27 mouse cellular contexts compared by ENCODE assay signal in the genomic region with DNA sequence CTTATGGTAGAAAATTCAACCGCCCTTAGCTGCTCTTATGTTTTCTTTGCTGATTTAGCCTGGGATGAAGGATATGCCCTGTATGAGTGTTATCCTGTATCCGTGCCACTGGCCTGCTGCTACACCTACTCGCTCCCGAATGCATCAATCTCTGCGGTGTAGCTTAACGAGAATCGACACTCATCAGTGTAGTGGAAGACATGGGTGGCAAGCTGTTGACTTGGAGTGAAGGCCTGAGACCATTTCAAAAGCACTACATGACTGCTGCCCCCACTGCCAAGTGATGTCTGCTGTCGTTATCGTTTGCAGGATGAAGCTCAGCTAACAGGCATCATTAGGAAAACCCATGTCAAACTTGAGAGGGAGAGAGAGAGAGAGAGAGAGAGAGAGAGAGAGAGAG.
DNase-seq lines count a peak whose midpoint lies in the region; ATAC-seq and TF ChIP-seq lines count a peak whose summit lies in the region.
"Had no signal": no experiment of that assay in that cellular context is flagged by ENCODE, and none has a peak within 500 bp of the region (broad histone marks: within the 10 kb centered on the region; RNA-seq: fewer than 3 reads in every experiment).

No protein-coding gene starts in this region.

- DNase-seq in cerebellum, postnatal 10 days: peak; percentile 58 to 60
- no peak for DNase-seq in cerebellum, adult 2 months
- DNase-seq in hindbrain, postnatal 0 days (ENCODE audit: low spot score): peak; percentile 12
- DNase-seq in brain, embryonic 14.5 days (ENCODE audit: low read depth): peak; percentile 35
- DNase-seq in adrenal gland, postnatal 14 days: no peak
- DNase-seq: adrenal gland, adult 8-10 months; adrenal gland, postnatal 36 days; cerebellum, adult 11 months; cerebellum, adult 8-10 months; cerebellum, postnatal 36 days; embryo, embryonic 11 days; gastrocnemius, postnatal 25 days; heart, adult 2 months had no signal

- H3K9me3 ChIP-seq in hindbrain, postnatal 0 days (ENCODE audit: low read length): no peaks in the 10 kb centered on the region
- no peaks in the 10 kb centered on the region for H3K9me3 ChIP-seq in hindbrain, embryonic 16.5 days (ENCODE audit: control insufficient read depth, low read length)
- H3K9me3 ChIP-seq in megakaryocyte, embryonic 14.5 days: peaks cover 5% of the 10 kb centered on the region; the same call in 1 of the 2 replicates
- H3K9me3 ChIP-seq: embryonic facial prominence, embryonic 10.5 days; embryonic facial prominence, embryonic 13.5 days; forebrain, embryonic 12.5 days; forebrain, embryonic 15.5 days; heart, embryonic 10.5 days; heart, embryonic 13.5 days; hindbrain, embryonic 12.5 days; hindbrain, embryonic 15.5 days had no signal

- WGBS in cerebellum, adult 2 months: 20% methylated on average over 9 of the region's 9 CpGs
- WGBS in hindbrain, postnatal 0 days: 76% methylated on average over 9 of the region's 9 CpGs
- 78% methylated on average over 9 of the region's 9 CpGs for WGBS in hindbrain, embryonic 16.5 days

- no peak overlapping the region for H3K27ac ChIP-seq in cerebellum, adult 2 months (ENCODE audit: insufficient read depth, low read length)
- no peak overlapping the region for H3K27ac ChIP-seq in hindbrain, postnatal 0 days
- no peak overlapping the region for H3K27ac ChIP-seq in hindbrain, embryonic 16.5 days (ENCODE audit: low read depth, low read length)
- H3K27ac ChIP-seq: embryonic facial prominence, embryonic 10.5 days; embryonic facial prominence, embryonic 13.5 days; forebrain, embryonic 12.5 days; forebrain, embryonic 15.5 days; heart, adult 2 months; heart, embryonic 10.5 days; heart, embryonic 13.5 days; hindbrain, embryonic 12.5 days; hindbrain, embryonic 15.5 days had no signal

- H3K4me3 ChIP-seq in cerebellum, adult 2 months (replicated peaks; ENCODE audit: insufficient read depth, low read depth, low read length): no peak overlapping the region
- no peak overlapping the region for H3K4me3 ChIP-seq in hindbrain, postnatal 0 days (ENCODE audit: low read length)
- H3K4me3 ChIP-seq in hindbrain, embryonic 16.5 days (ENCODE audit: low read length): no peak overlapping the region
- H3K4me3 ChIP-seq in megakaryocyte, embryonic 14.5 days (replicated peaks): peak overlapping the region; percentile 42
- H3K4me3 ChIP-seq: embryonic facial prominence, embryonic 10.5 days; embryonic facial prominence, embryonic 13.5 days; erythroblast, embryonic 14.5 days; forebrain, embryonic 12.5 days; forebrain, embryonic 15.5 days; heart, adult 2 months; heart, embryonic 10.5 days; heart, embryonic 13.5 days; hindbrain, embryonic 12.5 days; hindbrain, embryonic 15.5 days had no signal

- no peaks in the 10 kb centered on the region for H3K4me1 ChIP-seq in cerebellum, adult 2 months (ENCODE audit: control insufficient read depth, insufficient read depth, low read length)
- no peaks in the 10 kb centered on the region for H3K4me1 ChIP-seq in hindbrain, postnatal 0 days (ENCODE audit: insufficient read depth, low read length)
- H3K4me1 ChIP-seq in hindbrain, embryonic 16.5 days (ENCODE audit: control insufficient read depth, insufficient read depth, low read depth, low read length): no peaks in the 10 kb centered on the region
- H3K4me1 ChIP-seq in megakaryocyte, embryonic 14.5 days: no peaks in the 10 kb centered on the region
- H3K4me1 ChIP-seq: embryonic facial prominence, embryonic 13.5 days; heart, embryonic 13.5 days; hindbrain, embryonic 15.5 days had no signal

- no peak overlapping the region for H3K9ac ChIP-seq in hindbrain, postnatal 0 days (replicated peaks; ENCODE audit: low read length)
- H3K9ac ChIP-seq in hindbrain, embryonic 16.5 days (ENCODE audit: low read depth, low read length): no peak overlapping the region
- H3K9ac ChIP-seq: embryonic facial prominence, embryonic 13.5 days; forebrain, embryonic 12.5 days; forebrain, embryonic 15.5 days; heart, embryonic 13.5 days; hindbrain, embryonic 12.5 days; hindbrain, embryonic 15.5 days had no signal

- no peaks in the 10 kb centered on the region for H3K36me3 ChIP-seq in hindbrain, postnatal 0 days (ENCODE audit: insufficient read depth, low read length)
- H3K36me3 ChIP-seq in hindbrain, embryonic 16.5 days (ENCODE audit: control insufficient read depth, insufficient read depth, low read length): no peaks in the 10 kb centered on the region
- no peaks in the 10 kb centered on the region for H3K36me3 ChIP-seq in megakaryocyte, embryonic 14.5 days (replicated peaks; ENCODE audit: low read length)
- H3K36me3 ChIP-seq: embryonic facial prominence, embryonic 10.5 days; embryonic facial prominence, embryonic 13.5 days; forebrain, embryonic 12.5 days; forebrain, embryonic 15.5 days; heart, embryonic 10.5 days; heart, embryonic 13.5 days; hindbrain, embryonic 12.5 days; hindbrain, embryonic 15.5 days had no signal

- TF ChIP-seq POLR2A in cerebellum, adult 2 months (IDR thresholded peaks at IDR 0.05; ENCODE audit: borderline replicate concordance, insufficient read depth, low read length): no peak
- TF ChIP-seq POLR2A in brain, embryonic 14.5 days (IDR thresholded peaks at IDR 0.05; ENCODE audit: borderline replicate concordance, extremely low read depth, insufficient read depth, insufficient read length, poor library complexity, severe bottlenecking): no peak

- ATAC-seq in hindbrain, postnatal 0 days: no peak
- no peak for ATAC-seq in hindbrain, embryonic 16.5 days
- no peak for ATAC-seq in megakaryocyte, adult 5-6 weeks (ENCODE audit: poor library complexity, severe bottlenecking)
- ATAC-seq: activated CD4-positive, CD25-positive, alpha-beta regulatory T cell, adult 4 months; forebrain, embryonic 15.5 days; inflammation-experienced regulatory T-cells, adult 6 months had no signal

- H3K27me3 ChIP-seq in cerebellum, adult 2 months (ENCODE audit: control insufficient read depth, insufficient read depth, low read length): no peaks in the 10 kb centered on the region
- H3K27me3 ChIP-seq in hindbrain, postnatal 0 days (ENCODE audit: insufficient read depth, low read length): no peaks in the 10 kb centered on the region
- H3K27me3 ChIP-seq in hindbrain, embryonic 16.5 days (replicated peaks; ENCODE audit: control insufficient read depth, insufficient read depth, low read length): no peaks in the 10 kb centered on the region
- H3K27me3 ChIP-seq in megakaryocyte, embryonic 14.5 days (replicated peaks): no peaks in the 10 kb centered on the region
- H3K27me3 ChIP-seq: embryonic facial prominence, embryonic 13.5 days; forebrain, embryonic 12.5 days; forebrain, embryonic 15.5 days; heart, embryonic 13.5 days; hindbrain, embryonic 12.5 days; hindbrain, embryonic 15.5 days had no signal

- TF ChIP-seq CTCF in cerebellum, adult 2 months (IDR thresholded peaks at IDR 0.05; ENCODE audit: borderline replicate concordance, insufficient read depth, low read depth, low read length): no peak
- TF ChIP-seq CTCF in hindbrain, postnatal 0 days (IDR thresholded peaks at IDR 0.05; ENCODE audit: low read depth): no peak
- no peak for TF ChIP-seq CTCF in brain, embryonic 14.5 days (IDR thresholded peaks at IDR 0.05; ENCODE audit: borderline replicate concordance, extremely low read depth, insufficient read depth, insufficient read length)

- H3K4me2 ChIP-seq in hindbrain, postnatal 0 days (ENCODE audit: low read depth, low read length): no peak overlapping the region
- no peak overlapping the region for H3K4me2 ChIP-seq in hindbrain, embryonic 16.5 days (ENCODE audit: low read length)
- H3K4me2 ChIP-seq: embryonic facial prominence, embryonic 13.5 days; forebrain, embryonic 12.5 days; forebrain, embryonic 15.5 days; heart, embryonic 13.5 days; hindbrain, embryonic 12.5 days; hindbrain, embryonic 15.5 days had no signal

Comparison
In these comparisons a context has a peak if more than half of its experiments do, and no peak if none do; other contexts are left out.
1. DNase-seq: peak in cerebellum, postnatal 10 days (2 of 2), hindbrain, postnatal 0 days (single experiment) and brain, embryonic 14.5 days (single experiment); none in cerebellum, adult 2 months (0 of 2) and adrenal gland, postnatal 14 days (single experiment).